Mouse (Mus musculus): Measurements from ENCODE around the gene Doc2a.

DNA sequence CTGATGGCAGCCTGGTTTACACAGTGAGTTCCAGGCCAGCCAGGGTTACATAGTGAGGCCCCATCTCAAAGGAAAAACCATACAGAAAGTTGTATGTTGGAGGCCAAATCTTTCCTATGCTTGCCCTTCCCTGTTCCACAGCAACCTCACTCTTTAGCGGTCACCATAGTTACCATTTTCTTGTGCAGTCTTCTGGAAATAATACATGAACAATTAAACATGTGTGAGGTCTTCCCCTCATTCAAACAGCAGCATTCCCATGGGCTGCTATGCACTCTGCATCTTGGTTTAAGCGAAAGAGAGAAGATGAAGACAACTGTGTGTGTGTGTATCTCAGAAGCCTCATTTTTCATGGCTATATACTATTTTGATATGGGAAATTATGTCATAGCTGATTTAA lies 1.7 kb upstream of the Doc2a start:
- TF ChIP-seq POLR2A (IDR thresholded peaks at IDR 0.05; ENCODE audit: extremely low read depth, insufficient read depth, low read length) (no peak), CTCF (IDR thresholded peaks at IDR 0.05; ENCODE audit: extremely low read depth, insufficient read depth, low read length) (no peak)
